Mouse (Mus musculus) embryonic facial prominence, embryonic 12.5 days (tissue): Measurements from ENCODE around the gene Gnptg. TPM values are rescaled to one million over a fixed set of nuclear protein-coding genes. Genes with fewer than 3 reads are reported as not detected.

Experiments
- ATAC-seq: fragments of 200-750 bp; cut with Nextera tagmentation; 2 replicates; pipeline ENCODE4 v1.8.0; 2017; ENCODE audit not compliant: insufficient number of reproducible peaks, insufficient read depth, low FRiP score, low TSS enrichment
- H3K27ac ChIP-seq: fragments of 300-500 bp; sonication (generic); 2 replicates; pipeline ENCODE4 v1.5.1; 2016; ENCODE audit warnings: mild to moderate bottlenecking
- H3K27me3 ChIP-seq: fragments of 300-500 bp; sonication (generic); 2 replicates; pipeline ENCODE4 v1.6.1; 2016; ENCODE audit warnings: mild to moderate bottlenecking, moderate library complexity
- H3K36me3 ChIP-seq: fragments of 300-500 bp; sonication (generic); 2 replicates; pipeline ENCODE4 v1.6.1; 2016; ENCODE audit warnings: mild to moderate bottlenecking
- H3K4me1 ChIP-seq: fragments of 300-500 bp; sonication (generic); 2 replicates; pipeline ENCODE4 v1.6.1; 2016
- H3K4me2 ChIP-seq: fragments of 300-500 bp; sonication (generic); replicated peaks from 2 replicates; pipeline ENCODE4 v1.6.1; 2016; ENCODE audit warnings: mild to moderate bottlenecking, moderate library complexity
- H3K4me3 ChIP-seq: fragments of 300-500 bp; sonication (generic); 2 replicates; pipeline ENCODE4 v1.5.1; 2016; ENCODE audit warnings: mild to moderate bottlenecking
- H3K9ac ChIP-seq: fragments of 300-500 bp; sonication (generic); 2 replicates; pipeline ENCODE4 v1.6.1; 2016; ENCODE audit warnings: mild to moderate bottlenecking, moderate library complexity
- H3K9me3 ChIP-seq: fragments of 300-500 bp; sonication (generic); 2 replicates; pipeline ENCODE4 v1.6.1; 2016; ENCODE audit warnings: mild to moderate bottlenecking, moderate library complexity
- WGBS: fragments of 180-500 bp; shearing (Covaris S2); methylation state at CpG from one replicate; pipeline ENCODE4 v1.1.7; 2016; 5-methylcytosine and 5-hydroxymethylcytosine counted together
- polyA plus RNA-seq: library from polyadenylated mRNA; unstranded; fragments of >200 nt; fragmentation: Nextera tagmentation; extraction: Ambion mirVana; gene quantifications from 2 replicates; pipeline ENCODE4 v1.2.1, GENCODE M21; 2016

The Gnptg gene
- polyA plus RNA-seq: 34.1 and 34.9 TPM in 2 replicates

GRCm38 (mm10) chr17:25239695-25240636 is at the start of gene Gnptg, which contains the start of gene Tsr3:
Gene Gnptg, minus strand, starts transcription at chr17:25240124.
Gene Tsr3, plus strand, starts transcription at chr17:25240170.
- peak; percentile 77 for ATAC-seq
- no peaks in the 10 kb centered on the region for H3K27me3 ChIP-seq
- peak within 1 kb of the TSS; percentile 92 for H3K4me2 ChIP-seq
- WGBS: under 1% methylated on average over 80 of the region's 80 CpGs
- peak within 1 kb of the TSS; percentile 89 for H3K27ac ChIP-seq
- H3K9ac ChIP-seq: peak within 1 kb of the TSS; percentile 97
- peaks cover 17% of the 10 kb centered on the region for H3K4me1 ChIP-seq
- H3K36me3 ChIP-seq: peaks cover 50% of the 10 kb centered on the region
- H3K4me3 ChIP-seq: peak within 1 kb of the TSS; percentile 98
- H3K9me3 ChIP-seq: no peaks in the 10 kb centered on the region

DNA sequence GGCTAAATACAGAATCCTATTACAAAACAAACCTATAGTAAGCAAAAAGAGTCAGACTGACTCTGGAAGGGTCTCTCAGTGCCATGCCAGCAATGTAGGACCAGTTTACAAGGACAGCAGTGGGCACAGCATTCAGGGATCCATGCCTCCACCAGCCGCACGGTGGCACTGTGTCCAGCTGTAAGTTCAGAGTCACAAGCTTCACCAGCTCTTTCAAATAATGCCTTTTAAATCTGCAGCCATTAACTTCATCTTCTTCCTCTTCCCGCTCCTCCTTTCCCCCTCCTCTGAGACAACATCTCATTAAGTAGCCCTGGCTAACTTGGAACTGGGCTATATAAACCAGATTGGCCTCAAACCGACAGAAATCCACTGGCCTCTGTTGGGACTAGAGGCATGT is 48.9 kb upstream of the Gnptg start:
- Histone ChIP-seq H3K4me2 (no peak overlapping the region), H3K9ac (no peak overlapping the region), H3K27ac (no peak overlapping the region), H3K27me3 (no peaks in the 10 kb centered on the region), H3K36me3 (no peaks in the 10 kb centered on the region), H3K9me3 (no peaks in the 10 kb centered on the region), H3K4me1 (no peaks in the 10 kb centered on the region), H3K4me3 (no peak overlapping the region)
- 22% methylated on average over 4 of the region's 4 CpGs for WGBS
- ATAC-seq: no peak

- WGBS: 24% methylated on average over 3 of the region's 3 CpGs
- no peak for ATAC-seq
- Histone ChIP-seq H3K4me3 (no peak overlapping the region), H3K27me3 (no peaks in the 10 kb centered on the region), H3K4me2 (no peak overlapping the region), H3K36me3 (no peaks in the 10 kb centered on the region), H3K9ac (no peak overlapping the region), H3K4me1 (no peaks in the 10 kb centered on the region), H3K27ac (no peak overlapping the region), H3K9me3 (no peaks in the 10 kb centered on the region)
These were observed 45.1 kb upstream of the Gnptg start for GRCm38 (mm10) chr17:25285033-25285432.

DNA sequence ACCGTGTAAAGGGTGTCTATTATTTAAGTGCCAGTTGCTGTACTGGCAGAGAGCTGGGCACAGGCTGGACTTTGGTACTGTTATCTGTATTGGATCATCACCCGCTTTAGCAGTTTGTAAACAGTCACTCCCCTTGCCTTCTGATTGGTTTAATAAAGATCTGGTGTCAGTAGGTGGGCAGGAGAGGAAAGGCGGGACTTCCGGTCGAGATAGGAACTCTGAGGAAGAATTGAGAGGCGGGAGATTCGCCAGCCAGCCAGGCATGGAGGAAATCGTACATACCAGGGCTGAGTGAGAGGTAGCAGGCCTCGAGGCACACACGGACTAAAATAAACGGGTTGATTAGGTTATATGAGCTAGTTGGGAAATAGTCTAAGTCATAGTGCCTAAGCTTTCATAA is 42.2 kb upstream of the Gnptg start:
- no peak for ATAC-seq
- no peak overlapping the region for H3K4me2 ChIP-seq
- no peak overlapping the region for H3K27ac ChIP-seq

DNA sequence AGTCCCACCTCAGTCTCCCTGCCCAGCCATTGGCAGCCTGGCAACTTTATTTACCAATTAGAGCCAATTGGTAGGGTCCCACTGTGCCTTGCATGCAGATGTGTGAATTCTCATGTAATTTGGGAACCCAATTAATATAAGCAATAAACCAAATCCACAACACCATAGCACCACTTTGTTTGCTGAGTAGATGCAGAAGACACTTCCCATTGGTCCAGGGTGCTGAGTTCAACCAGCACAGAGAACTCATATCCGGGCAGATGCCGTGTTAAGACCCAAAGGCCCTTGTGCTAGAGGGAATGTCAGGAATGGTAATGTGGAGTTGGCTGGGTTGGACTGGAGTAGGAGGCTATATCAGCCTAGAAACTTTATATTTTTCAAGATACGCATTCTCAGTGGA is 35.9 kb upstream of the Gnptg start:
- Histone ChIP-seq H3K27me3 (no peaks in the 10 kb centered on the region), H3K36me3 (peaks cover 2% of the 10 kb centered on the region; the same call in 1 of the 2 replicates), H3K4me2 (no peak overlapping the region), H3K27ac (no peak overlapping the region), H3K4me1 (peaks cover 18% of the 10 kb centered on the region), H3K9ac (no peak overlapping the region), H3K9me3 (no peaks in the 10 kb centered on the region), H3K4me3 (no peak overlapping the region)
- WGBS: 94% methylated on average over 3 of the region's 3 CpGs
- no peak for ATAC-seq

More for the DNA sequence above, 42.2 kb upstream of the Gnptg start:
- Histone ChIP-seq H3K4me1 (no peaks in the 10 kb centered on the region), H3K36me3 (no peaks in the 10 kb centered on the region), H3K9ac (no peak overlapping the region), H3K27me3 (no peaks in the 10 kb centered on the region), H3K4me3 (no peak overlapping the region), H3K9me3 (no peaks in the 10 kb centered on the region)
- 47% methylated on average over 11 of the region's 11 CpGs for WGBS

GRCm38 (mm10) chr17:25274571-25275346 is 34.8 kb upstream of the Gnptg start, which contains the start of gene Ube2i:
Gene Ube2i, minus strand, starts transcription at chr17:25274622.
- H3K4me3 ChIP-seq: peak within 1 kb of the TSS; percentile 94
- peaks cover 24% of the 10 kb centered on the region for H3K4me1 ChIP-seq
- H3K4me2 ChIP-seq: peak within 1 kb of the TSS; percentile 42
- H3K27ac ChIP-seq: peak within 1 kb of the TSS; percentile 98
- no peak for ATAC-seq
- H3K36me3 ChIP-seq: peaks cover 7% of the 10 kb centered on the region
- H3K9ac ChIP-seq: peak within 1 kb of the TSS; percentile 100
- 78% methylated on average over 9 of the region's 9 CpGs for WGBS
- no peaks in the 10 kb centered on the region for H3K9me3 ChIP-seq
- no peaks in the 10 kb centered on the region for H3K27me3 ChIP-seq

DNA sequence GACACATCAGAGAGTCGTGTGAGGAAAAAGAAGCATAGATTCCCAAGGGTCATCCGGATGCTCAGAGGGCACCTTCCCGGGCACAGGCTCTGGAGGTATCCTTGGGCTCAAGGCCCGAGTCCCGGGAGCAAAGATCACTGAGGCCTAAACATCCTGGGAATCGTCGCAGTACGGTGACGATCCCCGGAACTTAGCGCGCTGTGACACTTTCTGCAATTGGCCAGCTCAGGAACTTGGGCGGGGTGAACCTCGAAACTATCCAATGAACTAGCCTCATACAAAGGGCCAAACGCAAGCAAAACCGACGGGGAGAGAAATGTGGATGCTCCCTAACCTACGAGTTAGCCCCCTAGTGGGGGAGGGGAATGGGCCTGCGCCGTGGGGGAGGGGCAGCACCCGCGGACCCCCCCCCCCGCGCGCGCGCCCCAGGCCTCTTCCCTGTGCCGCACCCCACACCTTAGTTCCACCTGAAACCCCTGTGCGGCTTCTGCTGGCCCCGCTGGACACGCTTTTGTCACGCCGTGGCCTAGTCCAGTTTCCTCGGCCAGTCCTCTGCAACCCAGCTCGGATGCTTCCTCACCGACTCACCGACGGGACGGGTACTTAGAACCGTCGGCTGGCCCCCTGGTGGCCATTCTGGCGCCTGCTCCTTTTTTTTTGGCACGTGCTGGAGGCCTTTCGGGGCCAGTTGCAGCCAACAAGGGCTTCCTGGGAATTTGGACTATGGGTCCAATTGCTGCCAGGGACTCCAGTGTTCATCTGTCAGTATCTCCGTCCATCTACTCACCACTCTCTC is 34.0 kb upstream of the Gnptg start:
- peak overlapping the region; percentile 98 for H3K27ac ChIP-seq
- ATAC-seq: peak; percentile 80
- H3K27me3 ChIP-seq: no peaks in the 10 kb centered on the region
- H3K4me3 ChIP-seq: peak overlapping the region; percentile 94
- 1% methylated on average over 45 of the region's 45 CpGs for WGBS
- peak overlapping the region; percentile 100 for H3K9ac ChIP-seq
- H3K4me1 ChIP-seq: peaks cover 24% of the 10 kb centered on the region
- no peaks in the 10 kb centered on the region for H3K9me3 ChIP-seq
- peak overlapping the region; percentile 42 for H3K4me2 ChIP-seq
- H3K36me3 ChIP-seq: peaks cover 15% of the 10 kb centered on the region

DNA sequence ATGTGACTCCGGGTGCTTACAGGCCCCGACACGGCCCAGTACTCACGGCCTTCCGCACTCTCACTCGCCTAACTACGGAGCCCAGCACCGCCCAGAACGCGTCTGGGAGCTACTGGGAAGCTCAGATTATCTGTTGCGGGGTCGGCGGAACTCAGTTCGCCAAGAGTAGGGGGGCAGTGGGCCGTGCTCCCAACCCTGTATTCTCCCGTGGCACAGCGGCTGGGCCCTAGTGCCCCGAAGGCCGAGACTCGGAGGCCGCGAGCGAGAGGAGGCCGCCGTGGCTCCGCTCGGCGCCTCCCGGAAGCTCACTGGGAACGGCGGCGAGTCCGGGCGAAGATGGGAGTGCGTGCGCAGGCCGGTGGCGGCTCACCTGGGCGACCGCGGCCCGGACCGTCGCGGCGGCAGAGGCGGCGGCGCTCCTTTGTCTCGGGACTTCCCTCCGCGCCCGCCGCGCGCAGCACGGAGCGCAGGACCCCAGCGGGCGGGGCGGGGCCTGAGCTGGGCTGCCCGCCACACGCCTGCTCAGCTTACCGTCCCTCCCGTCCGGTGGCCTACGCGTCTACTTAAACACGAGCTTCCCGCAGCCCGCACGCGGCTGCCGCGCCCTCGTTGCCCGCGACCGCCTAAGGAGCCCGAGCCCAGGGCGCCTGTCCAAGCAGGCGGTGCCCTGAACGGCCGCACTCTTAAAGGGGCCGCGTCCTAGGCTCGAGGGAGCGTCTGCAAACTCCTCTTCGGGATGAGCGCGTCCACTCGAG is 33.2 kb upstream of the Gnptg start:
- H3K27me3 ChIP-seq: no peaks in the 10 kb centered on the region
- peak overlapping the region; percentile 91 for H3K4me2 ChIP-seq
- peak overlapping the region; percentile 100 for H3K9ac ChIP-seq
- ATAC-seq: peak; percentile 88
- H3K4me3 ChIP-seq: peak overlapping the region; percentile 94
- peak overlapping the region; percentile 98 for H3K27ac ChIP-seq
- peaks cover 24% of the 10 kb centered on the region for H3K4me1 ChIP-seq
- WGBS: under 1% methylated on average over 86 of the region's 92 CpGs
- H3K36me3 ChIP-seq: peaks cover 23% of the 10 kb centered on the region
- no peaks in the 10 kb centered on the region for H3K9me3 ChIP-seq

DNA sequence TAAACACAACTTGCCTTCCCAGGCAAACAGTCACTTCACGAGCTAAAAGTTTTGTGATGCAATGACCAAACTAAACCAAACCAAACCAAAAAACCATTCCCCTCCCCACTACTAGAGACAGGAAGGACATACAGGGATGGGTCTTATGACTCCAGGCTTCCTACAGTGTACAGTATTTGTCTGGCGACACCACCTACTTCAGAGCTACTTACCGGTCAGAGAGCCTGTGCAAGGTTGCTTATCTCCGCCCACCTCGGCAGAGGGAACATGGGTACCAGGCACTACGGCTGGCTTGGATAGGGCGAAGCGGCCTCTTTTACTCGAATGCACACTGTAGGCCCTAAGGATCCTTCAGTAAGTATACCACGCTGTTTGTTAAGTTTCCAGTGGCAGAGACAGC is 32.4 kb upstream of the Gnptg start:
- H3K4me2 ChIP-seq: peak overlapping the region; percentile 91
- H3K4me3 ChIP-seq: peak overlapping the region; percentile 94
- peaks cover 24% of the 10 kb centered on the region for H3K4me1 ChIP-seq
- H3K9ac ChIP-seq: peak overlapping the region; percentile 100
- H3K27me3 ChIP-seq: no peaks in the 10 kb centered on the region
- H3K36me3 ChIP-seq: peaks cover 31% of the 10 kb centered on the region
- H3K9me3 ChIP-seq: no peaks in the 10 kb centered on the region
- WGBS: 1% methylated on average over 10 of the region's 10 CpGs
- peak overlapping the region; percentile 98; the same call in 1 of the 2 replicates for H3K27ac ChIP-seq
- ATAC-seq: no peak

- Histone ChIP-seq H3K9me3 (no peaks in the 10 kb centered on the region), H3K4me1 (peaks cover 24% of the 10 kb centered on the region), H3K27ac (no peak overlapping the region), H3K4me3 (0 out of 2 replicates have a peak overlapping the region, but pooled peaks have one; percentile 1), H3K36me3 (peaks cover 46% of the 10 kb centered on the region), H3K4me2 (peak overlapping the region; percentile 91), H3K9ac (peak overlapping the region; percentile 100), H3K27me3 (no peaks in the 10 kb centered on the region)
- no peak for ATAC-seq
- whole genome bisulfite sequencing: 86% methylated on average over 2 of the region's 2 CpGs
These were observed 30.9 kb upstream of the Gnptg start for GRCm38 (mm10) chr17:25270795-25271335.
